Mouse (Mus musculus) thymus, adult 2 months (tissue): ENCODE data around the gene Castor1.

Experiments
- CTCF ChIP-seq: fragments of 200-500 bp; IDR thresholded peaks from 2 replicates; pipeline ENCODE4 v1.5.1; 2012; ENCODE audit warnings: mild to moderate bottlenecking, control low read depth, low read length, moderate library complexity, borderline replicate concordance; ENCODE audit not compliant: control insufficient read depth, poor library complexity, insufficient read depth; ENCODE audit errors: extremely low read depth
- POLR2A ChIP-seq: fragments of 200-500 bp; IDR thresholded peaks from 2 replicates; pipeline ENCODE4 v1.6.1; 2012; ENCODE audit warnings: mild to moderate bottlenecking, low read length, control low read depth, moderate library complexity; ENCODE audit not compliant: control insufficient read depth, poor library complexity, insufficient read depth; ENCODE audit errors: extremely low read depth

DNA sequence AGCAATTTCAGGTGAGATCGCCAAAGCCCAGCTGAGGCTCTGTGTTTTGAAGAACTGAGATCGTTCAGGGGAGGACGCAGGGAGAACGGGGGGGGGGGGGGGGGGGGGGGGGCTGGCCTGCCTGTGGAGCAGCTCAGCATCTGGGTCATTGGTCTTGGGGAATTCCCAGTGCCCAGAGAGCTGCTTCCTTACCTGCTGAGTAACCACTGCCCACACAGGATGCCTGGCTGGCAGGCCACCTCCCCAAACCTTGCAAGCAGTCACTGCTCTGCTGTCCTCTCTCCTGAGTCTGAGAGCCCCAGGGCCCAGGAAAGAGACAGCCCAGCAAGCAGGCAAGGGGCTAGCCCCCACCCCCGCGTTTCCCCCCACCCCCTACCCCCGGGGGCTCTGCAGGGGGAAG lies 44.8 kb downstream of the Castor1 start:
- no peak for TF ChIP-seq CTCF
- TF ChIP-seq POLR2A, result no peak
